Mouse (Mus musculus): ENCODE measurements around the gene Cbfa2t2.

The Cbfa2t2 gene

GRCm38 (mm10) chr2:154436458-154437190 lies at the start of gene Cbfa2t2:
Gene Cbfa2t2, plus strand, starts transcription at chr2:154436481.
- DNase-seq (ENCODE audit: low read depth, low spot score): no peak

GRCm38 (mm10) chr2:154390180-154390964 lies 45.9 kb upstream of the Cbfa2t2 start:
- DNase-seq (ENCODE audit: low read depth, low spot score): no peak

- DNase-seq (ENCODE audit: low read depth, low spot score): no peak
Measured at GRCm38 (mm10) chr2:154394602-154395001, 41.7 kb upstream of the Cbfa2t2 start.

DNA sequence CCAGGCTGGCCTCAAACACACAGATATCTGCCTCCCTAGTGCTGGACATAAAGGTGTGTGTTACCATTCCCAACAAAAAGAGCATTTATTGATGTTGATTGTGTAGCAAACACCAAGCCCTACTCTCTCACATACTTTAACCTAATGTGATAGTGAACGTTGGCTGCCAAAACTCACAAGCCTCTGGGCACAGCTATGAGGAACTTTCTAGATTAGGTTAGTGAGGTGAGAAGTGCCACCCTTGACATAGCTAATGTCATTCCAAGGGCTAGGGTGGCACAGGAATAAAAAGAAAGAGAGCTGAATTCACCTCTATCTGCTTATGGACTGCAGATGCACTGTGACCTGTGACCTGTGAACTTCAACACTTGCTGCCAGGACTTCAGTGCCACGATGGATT lies 39.8 kb upstream of the Cbfa2t2 start:
- no peak for DNase-seq (ENCODE audit: low read depth, low spot score)

- no peak for DNase-seq (ENCODE audit: low read depth, low spot score)
Measured at GRCm38 (mm10) chr2:154398267-154398666, 38.0 kb upstream of the Cbfa2t2 start.

GRCm38 (mm10) chr2:154399325-154399724 lies 37.0 kb upstream of the Cbfa2t2 start:
- DNase-seq (ENCODE audit: low read depth, low spot score): no peak

- DNase-seq (ENCODE audit: low read depth, low spot score): no peak
Measured at GRCm38 (mm10) chr2:154401976-154402375, 34.3 kb upstream of the Cbfa2t2 start.

DNA sequence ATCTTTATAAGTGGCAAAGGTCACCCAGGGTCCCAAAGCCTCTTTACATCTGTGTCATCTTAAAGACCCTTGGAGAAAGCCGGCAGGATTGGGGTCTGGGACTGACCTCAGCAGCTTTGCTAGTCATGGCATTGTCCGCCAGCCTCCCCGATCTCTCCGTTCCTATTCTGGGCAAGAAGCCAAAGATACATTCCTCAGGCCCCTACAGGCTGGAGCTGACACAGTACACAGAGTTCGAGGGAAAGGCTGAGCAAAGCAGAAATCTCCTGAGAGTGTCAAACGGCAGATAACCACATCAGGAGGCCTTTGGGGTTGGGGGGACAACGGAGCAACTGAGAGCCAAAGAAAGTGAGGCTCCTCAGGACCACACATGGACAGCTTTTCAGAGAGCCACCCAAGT lies 33.5 kb upstream of the Cbfa2t2 start:
- DNase-seq (ENCODE audit: low read depth, low spot score): no peak

GRCm38 (mm10) chr2:154405447-154405994 lies 30.8 kb upstream of the Cbfa2t2 start:
- DNase-seq (ENCODE audit: low read depth, low spot score): no peak

DNA sequence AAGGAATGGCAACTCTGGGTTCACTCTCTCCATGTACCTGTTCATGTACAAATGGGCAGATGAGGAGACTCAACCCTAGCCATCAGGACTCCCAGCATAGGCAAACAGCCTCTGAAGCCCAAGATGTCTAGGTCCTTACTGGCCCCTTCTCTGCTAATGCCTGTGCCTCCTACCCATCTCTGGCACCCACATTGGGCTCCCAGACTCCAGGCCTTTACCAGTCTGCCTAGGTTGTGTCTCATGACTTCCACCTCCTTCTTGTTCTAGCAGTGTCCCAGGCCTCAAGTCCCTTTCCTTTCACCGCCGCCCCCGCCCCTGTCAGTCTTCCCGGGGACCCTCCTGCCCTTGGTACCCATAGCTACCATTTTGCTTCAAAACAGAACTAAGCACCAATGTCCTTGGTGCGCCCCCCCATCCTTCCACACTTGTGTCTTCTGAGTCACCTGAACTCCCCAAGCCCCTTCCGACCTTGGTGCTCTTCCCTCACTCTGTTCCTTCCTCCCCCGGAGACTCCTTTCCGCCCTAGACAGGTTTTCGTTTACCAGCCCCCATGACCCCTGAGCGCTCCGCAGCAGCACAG lies 29.1 kb upstream of the Cbfa2t2 start:
- DNase-seq (ENCODE audit: low read depth, low spot score): no peak

- no peak for DNase-seq (ENCODE audit: low read depth, low spot score)
Measured at GRCm38 (mm10) chr2:154407643-154408445, 28.4 kb upstream of the Cbfa2t2 start, which contains the start of gene Snta1. Gene Snta1, minus strand, starts transcription at chr2:154408099.

DNA sequence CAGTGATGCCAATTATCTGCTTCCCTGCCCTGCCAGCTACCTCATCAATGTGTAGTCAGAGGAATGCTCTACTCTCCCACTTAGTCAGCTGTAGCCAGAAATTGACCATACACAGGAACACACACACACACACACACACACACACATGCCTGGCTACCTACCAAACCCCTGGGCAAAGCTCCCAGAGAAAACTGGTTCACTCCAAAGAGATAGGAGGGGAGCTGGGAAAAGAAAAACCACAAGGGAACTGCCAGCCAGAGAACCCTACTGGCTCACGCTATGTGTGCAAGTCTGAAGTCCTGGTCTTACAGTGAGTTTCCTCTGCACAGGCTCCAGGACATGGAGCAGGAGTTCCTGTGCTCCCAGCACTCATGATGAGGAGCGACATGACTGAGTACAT lies 25.9 kb upstream of the Cbfa2t2 start:
- DNase-seq (ENCODE audit: low read depth, low spot score): peak; percentile 64

DNA sequence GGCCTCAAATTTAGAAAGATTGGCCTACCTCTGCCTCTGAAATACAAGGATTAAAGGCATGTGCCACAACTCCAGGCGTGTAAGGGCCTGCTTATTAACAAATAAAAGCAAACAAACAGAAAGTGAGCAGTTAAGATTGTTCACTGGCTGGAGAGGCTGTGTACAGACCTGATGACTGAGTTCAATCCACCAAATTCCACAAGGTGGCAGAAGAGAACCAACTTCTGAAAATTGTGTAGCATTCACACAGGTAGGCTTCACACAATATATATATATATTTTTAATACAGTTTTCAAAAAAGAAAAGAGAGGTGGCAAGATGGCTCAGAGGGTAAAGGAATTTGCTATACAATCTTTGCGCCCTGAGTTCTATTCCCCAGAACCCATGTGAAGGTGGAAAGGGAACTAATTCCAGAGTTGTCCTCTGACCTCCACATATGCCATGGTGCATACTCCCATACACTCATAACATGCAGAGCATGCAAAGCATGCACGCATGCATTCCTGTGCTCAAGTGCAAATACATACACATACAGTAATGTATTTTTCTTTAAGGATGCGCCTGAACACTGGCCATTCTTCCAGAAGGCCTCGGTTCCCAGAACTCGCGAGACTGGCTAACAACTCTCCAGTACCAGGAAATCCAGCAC lies 24.1 kb upstream of the Cbfa2t2 start:
- no peak for DNase-seq (ENCODE audit: low read depth, low spot score)

- DNase-seq (ENCODE audit: low read depth, low spot score): no peak
Measured at GRCm38 (mm10) chr2:154417107-154417506, 19.2 kb upstream of the Cbfa2t2 start.

DNA sequence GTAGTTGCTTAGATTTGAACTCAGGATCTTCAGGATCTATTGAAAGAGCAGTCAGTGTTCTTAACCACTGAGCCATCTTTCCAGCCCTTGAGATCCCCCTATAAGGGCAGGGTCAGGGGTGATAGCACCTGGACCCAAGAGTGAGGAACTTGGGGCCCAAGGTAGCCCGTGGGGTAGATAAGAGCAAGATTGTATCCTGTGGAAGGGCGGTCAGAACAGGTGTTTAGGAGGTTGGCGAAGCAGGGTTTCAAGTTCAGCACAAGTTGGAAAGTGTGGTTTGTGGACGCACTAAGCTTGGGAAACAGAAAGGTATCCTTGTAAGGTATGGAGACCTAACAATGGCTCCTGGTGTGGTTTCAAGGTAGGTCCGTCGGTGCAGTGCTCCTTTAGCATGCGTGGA lies 18.3 kb upstream of the Cbfa2t2 start:
- no peak for DNase-seq (ENCODE audit: low read depth, low spot score)

- DNase-seq (ENCODE audit: low read depth, low spot score): no peak
Measured at GRCm38 (mm10) chr2:154419631-154420515, 16.4 kb upstream of the Cbfa2t2 start.

- no peak for DNase-seq (ENCODE audit: low read depth, low spot score)
Measured at GRCm38 (mm10) chr2:154420942-154421731, 15.1 kb upstream of the Cbfa2t2 start.

DNA sequence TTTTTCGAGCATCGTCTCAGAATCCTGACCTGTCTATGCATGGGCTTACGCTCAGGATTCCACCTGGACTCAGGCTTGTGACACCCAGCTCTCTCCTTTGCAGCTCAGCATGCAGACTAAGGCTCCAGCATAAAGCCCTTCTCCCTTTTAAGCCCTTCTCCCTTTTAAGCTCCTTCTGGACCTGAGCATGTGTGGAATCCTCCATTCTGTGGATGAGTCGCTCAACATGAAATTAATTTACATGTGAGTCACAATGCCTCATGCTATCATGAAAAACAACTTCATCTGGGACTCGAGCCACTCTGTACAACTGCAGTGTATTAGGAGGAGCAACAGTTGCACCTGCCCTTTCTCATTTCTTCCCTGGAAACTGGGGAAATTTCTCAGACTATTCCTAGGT lies 14.1 kb upstream of the Cbfa2t2 start:
- no peak for DNase-seq (ENCODE audit: low read depth, low spot score)

GRCm38 (mm10) chr2:154423548-154423947 lies 12.7 kb upstream of the Cbfa2t2 start:
- no peak for DNase-seq (ENCODE audit: low read depth, low spot score)

All from telencephalon, adult 2 months (tissue).